Mouse (Mus musculus) subcutaneous adipose tissue, adult 2 months (tissue): ENCODE results near the gene Fam89a. TPM values are rescaled to one million over a fixed set of nuclear protein-coding genes. Genes with fewer than 3 reads are reported as not detected.

Source experiments
- polyA plus RNA-seq: library from polyadenylated mRNA; depleted of rRNA; stranded (reverse); fragments of >200 nt; gene quantifications from 2 replicates; pipeline ENCODE4 v1.2.3, GENCODE M21; 2012; ENCODE audit warnings: low replicate concordance; rRNA removed

Fam89a gene
- 1.5 and 5.4 TPM in 2 replicates for polyA plus RNA-seq

GRCm38 (mm10) chr8:124751709-124752173 is at the start of gene Fam89a:
Gene Fam89a (minus strand): TSS chr8:124751832.

GRCm38 (mm10) chr8:124792708-124793107 is 41.1 kb upstream of the Fam89a start, which contains the start of gene Trim67:
Gene Trim67 (plus strand): TSS chr8:124793092.

GRCm38 (mm10) chr8:124721862-124722515 is 29.6 kb downstream of the Fam89a start, which contains the start of the genes Ttc13 and Arv1:
Gene Ttc13 (minus strand): TSS chr8:124721983.
Gene Arv1 (plus strand): TSS chr8:124722139.

Other genes starting within 250 kb of the Fam89a start
- 31.1 and 32.8 TPM in 2 replicates for gene Cog2, start 231.1 kb downstream of the Fam89a start, polyA plus RNA-seq
- gene Agt, start 182.1 kb downstream of the Fam89a start, polyA plus RNA-seq, result 42.8 and 211 TPM in 2 replicates
- gene Capn9, start 175.7 kb downstream of the Fam89a start, polyA plus RNA-seq, result 0.15 and 0.83 TPM in 2 replicates
- 35.1 and 82.0 TPM in 2 replicates for gene 2310022B05Rik, start 88.5 kb downstream of the Fam89a start, polyA plus RNA-seq
- 28.4 and 30.8 TPM in 2 replicates for gene Ttc13, start 29.8 kb downstream of the Fam89a start, polyA plus RNA-seq
- 14.3 and 28.4 TPM in 2 replicates for gene Arv1, start 29.7 kb downstream of the Fam89a start, polyA plus RNA-seq
- 0.55 and 3.7 TPM in 2 replicates for gene Trim67, start 41.3 kb upstream of the Fam89a start, polyA plus RNA-seq
- gene Gnpat, start 111.2 kb upstream of the Fam89a start, polyA plus RNA-seq, result 122 and 226 TPM in 2 replicates
- gene 2810004N23Rik, start 111.3 kb upstream of the Fam89a start, polyA plus RNA-seq, result 9.6 and 18.4 TPM in 2 replicates
- 13.5 and 14.4 TPM in 2 replicates for gene Exoc8, start 145.9 kb upstream of the Fam89a start, polyA plus RNA-seq
- gene Sprtn, start 146.1 kb upstream of the Fam89a start, polyA plus RNA-seq, result 14.1 and 20.0 TPM in 2 replicates
- gene Egln1, start 197.5 kb upstream of the Fam89a start, polyA plus RNA-seq, result 39.3 and 47.7 TPM in 2 replicates